Mouse (Mus musculus) embryonic facial prominence, embryonic 10.5 days (tissue): Measurements from ENCODE around the gene Acp2. TPM values are rescaled to one million over a fixed set of nuclear protein-coding genes. Genes with fewer than 3 reads are reported as not detected.

Source experiments
- DNase-seq: peaks from one replicate; pipeline ENCODE4 v3.0.0-alpha.2; 2017; ENCODE audit warnings: low spot score
- H3K27ac ChIP-seq: fragments of 300-500 bp; sonication (generic); replicated peaks from 2 replicates; pipeline ENCODE4 v1.5.1; 2016; ENCODE audit warnings: mild to moderate bottlenecking
- H3K27me3 ChIP-seq: fragments of 300-500 bp; sonication (generic); replicated peaks from 2 replicates; pipeline ENCODE4 v1.6.1; 2016; ENCODE audit warnings: low read depth, mild to moderate bottlenecking; ENCODE audit not compliant: poor library complexity, severe bottlenecking
- H3K36me3 ChIP-seq: fragments of 300-500 bp; sonication (generic); replicated peaks from 2 replicates; pipeline ENCODE4 v1.6.1; 2016; ENCODE audit warnings: mild to moderate bottlenecking, moderate library complexity
- H3K4me1 ChIP-seq: fragments of 300-500 bp; sonication (generic); 2 replicates; pipeline ENCODE4 v1.6.1; 2016
- H3K4me3 ChIP-seq: fragments of 300-500 bp; sonication (generic); 2 replicates; pipeline ENCODE4 v1.5.1; 2016; ENCODE audit warnings: mild to moderate bottlenecking, moderate library complexity
- H3K9me3 ChIP-seq: fragments of 300-500 bp; sonication (generic); 2 replicates; pipeline ENCODE4 v1.6.1; 2016; ENCODE audit warnings: mild to moderate bottlenecking
- WGBS: fragments of 180-500 bp; shearing (Covaris S2); methylation state at CpG from one replicate; pipeline ENCODE4 v1.1.7; 2016; 5-methylcytosine and 5-hydroxymethylcytosine counted together
- polyA plus RNA-seq: library from polyadenylated mRNA; unstranded; fragments of >200 nt; fragmentation: Nextera tagmentation; extraction: Ambion mirVana; gene quantifications from 2 replicates; pipeline ENCODE4 v1.2.1, GENCODE M21; 2016

The Acp2 gene
- polyA plus RNA-seq, 1 experiment from 2014 or later, result 26.0 TPM

DNA sequence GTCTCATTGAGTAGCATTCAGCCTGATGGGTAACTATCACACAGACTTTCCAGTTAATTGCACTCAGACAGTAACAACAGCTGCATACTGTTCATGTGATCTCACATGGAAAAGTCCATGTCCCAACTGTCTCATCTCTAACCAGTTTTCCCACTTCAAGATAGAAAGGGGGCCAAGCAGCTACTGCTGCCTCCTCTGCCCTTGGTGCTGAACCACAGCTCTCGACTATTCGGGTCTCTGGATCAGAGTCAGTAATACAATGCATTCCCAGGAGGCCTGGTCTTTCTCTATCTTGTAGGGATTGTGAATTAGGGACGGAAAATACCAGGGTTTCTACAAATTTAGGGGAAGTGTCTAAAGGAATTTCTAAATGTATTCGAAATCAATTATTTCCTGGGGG, 22.9 kb upstream of the Acp2 start:
- no peaks in the 10 kb centered on the region for H3K9me3 ChIP-seq
- no peak overlapping the region for H3K27ac ChIP-seq
- H3K36me3 ChIP-seq, result peaks cover 19% of the 10 kb centered on the region
- no peak for DNase-seq
- H3K4me3 ChIP-seq, result no peak overlapping the region
- 42% methylated on average over 4 of the region's 4 CpGs for WGBS
- H3K4me1 ChIP-seq, result peaks cover 23% of the 10 kb centered on the region
- H3K27me3 ChIP-seq, result peaks cover 17% of the 10 kb centered on the region

DNA sequence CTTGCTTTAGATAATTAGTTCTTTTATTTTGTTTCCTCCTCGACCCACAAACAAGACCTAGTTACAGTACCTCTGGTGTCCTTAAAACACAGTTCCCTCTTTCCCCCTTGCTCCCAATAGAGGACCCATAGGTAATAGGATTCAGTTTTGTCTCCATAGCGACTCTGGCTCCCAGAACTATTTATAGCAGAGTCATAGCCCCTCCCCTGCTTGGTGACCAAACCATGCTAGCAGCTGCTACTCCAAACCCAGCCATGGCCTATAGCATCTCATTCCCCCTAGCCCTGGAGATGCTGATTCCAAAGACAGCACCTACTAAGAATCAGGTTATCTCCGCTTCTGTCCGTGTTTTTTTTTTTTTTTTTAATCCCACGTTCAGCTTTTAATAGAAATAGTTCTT, 22.0 kb upstream of the Acp2 start:
- Histone ChIP-seq H3K36me3 (peaks cover 16% of the 10 kb centered on the region), H3K4me3 (no peak overlapping the region), H3K27ac (no peak overlapping the region), H3K4me1 (peaks cover 23% of the 10 kb centered on the region), H3K27me3 (peaks cover 17% of the 10 kb centered on the region), H3K9me3 (no peaks in the 10 kb centered on the region)
- no peak for DNase-seq
- 71% methylated on average over 5 of the region's 5 CpGs for WGBS

DNA sequence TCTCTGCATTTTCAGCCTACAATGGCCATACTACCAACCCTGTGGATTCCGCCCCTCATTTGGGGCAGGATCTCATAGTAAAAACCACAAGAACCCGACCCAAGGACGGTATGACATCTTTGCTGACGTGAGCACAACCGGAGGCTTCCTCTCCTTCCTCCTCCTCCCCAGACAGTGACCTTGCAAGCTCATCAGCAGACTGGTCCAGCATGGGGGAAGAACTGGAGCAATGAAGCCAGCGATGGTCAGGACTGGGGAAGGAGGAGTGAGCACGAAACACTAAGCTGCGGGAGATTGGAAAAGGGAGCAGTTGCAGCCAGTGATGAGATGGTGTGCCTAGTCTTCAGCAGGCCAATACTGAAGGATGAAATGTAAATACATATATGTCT, 20.7 kb upstream of the Acp2 start:
- peak overlapping the region; percentile 90 for H3K4me3 ChIP-seq
- H3K27me3 ChIP-seq, result peaks cover 17% of the 10 kb centered on the region
- DNase-seq, result peak; percentile 13
- peaks cover 7% of the 10 kb centered on the region for H3K36me3 ChIP-seq
- peaks cover 23% of the 10 kb centered on the region for H3K4me1 ChIP-seq
- no peak overlapping the region for H3K27ac ChIP-seq
- H3K9me3 ChIP-seq, result no peaks in the 10 kb centered on the region
- WGBS, result 16% methylated on average over 8 of the region's 8 CpGs

DNA sequence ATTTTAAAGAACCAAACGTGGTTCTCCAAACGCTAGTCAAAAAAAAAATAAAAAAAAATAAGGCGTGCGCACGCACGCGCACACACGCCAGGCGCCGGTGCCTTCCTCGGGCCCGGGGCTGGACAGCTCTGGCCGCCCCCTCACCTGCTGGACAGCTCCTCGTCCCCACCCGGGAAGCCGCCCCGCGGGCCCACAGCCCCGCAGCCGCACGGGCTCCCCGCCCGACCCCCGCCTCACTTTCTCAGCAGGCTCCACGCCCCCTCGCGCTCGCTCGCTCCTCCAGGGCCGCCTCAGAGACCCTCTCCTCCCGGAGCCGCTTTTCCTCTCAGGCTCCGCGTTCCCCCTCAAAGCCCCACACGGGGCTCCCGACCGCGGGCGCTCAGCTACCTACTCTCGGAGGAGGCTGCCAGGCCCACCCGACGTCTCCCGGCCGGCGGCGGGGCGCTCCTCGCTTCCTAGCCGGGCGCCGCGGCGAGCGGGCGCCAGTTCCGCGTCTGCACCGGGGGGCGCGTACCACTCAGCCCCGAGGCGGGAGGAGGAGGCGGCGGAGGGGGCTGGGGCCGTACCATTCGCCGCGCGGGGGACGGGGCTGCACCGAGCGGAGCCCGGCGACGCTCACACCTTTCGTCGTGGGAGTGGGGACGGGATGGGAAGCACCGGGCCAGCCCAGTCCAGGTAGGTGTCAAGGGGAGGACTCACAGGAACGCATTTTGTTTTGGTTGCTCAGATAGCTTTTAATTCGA, 20.1 kb upstream of the Acp2 start:
- Histone ChIP-seq H3K4me1 (peaks cover 23% of the 10 kb centered on the region), H3K27me3 (peaks cover 17% of the 10 kb centered on the region), H3K9me3 (no peaks in the 10 kb centered on the region), H3K4me3 (peak overlapping the region; percentile 90), H3K36me3 (peaks cover 7% of the 10 kb centered on the region), H3K27ac (peak overlapping the region; percentile 82)
- peak; percentile 89 for DNase-seq
- WGBS, result under 1% methylated on average over 81 of the region's 81 CpGs

DNA sequence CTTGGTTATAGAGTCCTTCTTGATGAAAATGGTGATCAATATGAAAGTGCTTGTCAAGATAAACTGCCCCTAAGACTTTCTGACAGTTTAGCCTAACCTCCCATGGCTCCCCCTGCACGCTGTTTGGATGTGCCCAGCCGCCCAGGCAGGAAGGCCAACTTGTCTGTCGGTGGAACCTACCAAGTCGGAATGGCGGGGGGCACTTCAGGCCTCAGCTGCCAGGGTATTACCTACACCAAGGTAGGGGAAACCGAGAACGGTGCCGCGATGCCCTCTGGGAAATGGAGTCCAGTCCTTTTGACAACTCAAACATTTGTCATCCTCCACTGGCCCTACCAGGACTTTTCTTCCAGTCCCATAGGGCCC, 19.6 kb upstream of the Acp2 start:
- H3K27ac ChIP-seq, result peak overlapping the region; percentile 82
- WGBS, result under 1% methylated on average over 9 of the region's 9 CpGs
- peaks cover 23% of the 10 kb centered on the region for H3K4me1 ChIP-seq
- H3K36me3 ChIP-seq, result peaks cover 2% of the 10 kb centered on the region; the same call in 1 of the 2 replicates
- peaks cover 17% of the 10 kb centered on the region for H3K27me3 ChIP-seq
- H3K9me3 ChIP-seq, result no peaks in the 10 kb centered on the region
- peak overlapping the region; percentile 90 for H3K4me3 ChIP-seq
- DNase-seq, result peak; percentile 95

DNA sequence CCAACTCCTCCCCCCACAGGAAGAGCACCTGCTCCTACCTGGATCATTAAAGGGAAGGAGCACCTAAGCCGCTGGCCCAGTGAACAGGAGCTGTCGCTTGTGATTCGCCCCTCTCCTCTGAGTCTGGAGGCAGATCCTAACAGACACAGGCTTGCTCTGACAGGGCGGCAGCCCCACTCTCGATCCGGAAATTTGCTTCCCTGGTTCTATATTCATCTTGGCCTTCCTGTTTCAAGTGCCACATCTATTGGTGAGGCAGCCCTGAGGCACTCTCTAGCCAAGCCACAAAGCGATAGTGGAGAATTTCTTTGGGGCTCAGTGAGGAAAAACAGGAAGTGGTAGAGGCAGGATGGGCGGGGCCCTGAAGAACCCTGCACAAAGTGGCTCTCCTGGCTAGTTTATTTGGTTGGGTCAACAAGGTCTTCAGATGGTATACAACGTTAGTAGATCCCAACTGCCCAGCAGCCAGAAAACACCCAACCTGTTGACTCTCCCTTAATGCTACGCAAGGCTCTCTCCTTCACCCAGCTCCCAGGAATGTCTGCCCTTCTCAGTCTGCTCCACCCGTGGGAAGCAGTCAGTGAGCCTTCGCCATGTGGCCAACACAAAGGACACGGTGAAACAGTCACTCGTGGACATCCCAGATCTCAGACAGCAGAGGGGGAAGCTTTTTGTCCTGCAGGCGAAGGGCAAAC, 18.8 kb upstream of the Acp2 start, which contains the start of gene Madd:
Madd (minus strand) TSS at position 127 of the 695 bp plus-strand sequence.
- Histone ChIP-seq H3K4me1 (peaks cover 23% of the 10 kb centered on the region), H3K9me3 (no peaks in the 10 kb centered on the region), H3K27ac (peak within 1 kb of the TSS; percentile 82), H3K36me3 (no peaks in the 10 kb centered on the region), H3K27me3 (peaks cover 17% of the 10 kb centered on the region), H3K4me3 (peak within 1 kb of the TSS; percentile 90)
- WGBS, result 66% methylated on average over 15 of the region's 15 CpGs
- DNase-seq, result no peak

DNA sequence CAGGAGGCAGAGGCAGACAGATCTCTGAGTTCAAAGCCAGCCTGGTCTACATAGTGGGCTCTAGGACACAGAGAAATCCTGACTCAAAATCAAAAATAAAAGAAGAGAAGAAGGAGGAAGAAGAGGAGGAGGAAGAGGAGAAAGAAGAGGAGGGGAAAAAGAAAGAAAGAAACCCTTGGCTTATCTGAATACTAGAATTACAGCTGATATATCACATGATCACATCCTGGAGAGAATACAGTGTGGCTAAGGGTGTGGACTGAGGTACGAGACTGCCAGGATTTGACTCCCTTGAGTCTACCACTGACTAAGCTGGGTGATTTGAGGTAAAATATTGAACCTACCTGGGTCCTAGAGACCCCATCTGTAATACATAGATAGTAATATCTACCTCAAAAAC, 16.5 kb upstream of the Acp2 start:
- Histone ChIP-seq H3K36me3 (no peaks in the 10 kb centered on the region), H3K4me1 (peaks cover 23% of the 10 kb centered on the region), H3K27me3 (peaks cover 9% of the 10 kb centered on the region), H3K4me3 (no peak overlapping the region), H3K9me3 (no peaks in the 10 kb centered on the region), H3K27ac (no peak overlapping the region)
- DNase-seq, result no peak
- WGBS, result 77% methylated on average over 1 of the region's 1 CpGs

DNA sequence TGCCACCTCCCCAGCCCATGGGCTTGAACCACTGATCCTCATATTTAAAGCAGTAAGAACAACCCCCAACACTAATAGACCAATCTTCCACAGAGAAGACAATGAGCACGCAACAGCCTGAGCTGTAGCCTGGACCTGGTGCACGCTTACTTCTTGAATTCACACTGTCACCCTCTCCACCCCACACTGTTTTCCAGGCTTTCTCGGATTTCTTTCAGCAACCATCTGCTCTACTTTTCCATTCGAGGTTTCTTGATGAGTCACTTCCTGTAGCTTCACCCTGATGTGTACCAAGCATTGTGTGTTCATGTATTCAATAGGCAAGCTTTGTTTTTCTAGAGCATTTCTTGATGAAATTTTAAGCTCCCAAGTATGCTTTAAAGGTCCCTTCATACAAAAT, 15.3 kb upstream of the Acp2 start:
- H3K4me1 ChIP-seq, result peaks cover 13% of the 10 kb centered on the region
- no peaks in the 10 kb centered on the region for H3K27me3 ChIP-seq
- no peak overlapping the region for H3K4me3 ChIP-seq
- DNase-seq, result no peak
- no peaks in the 10 kb centered on the region for H3K36me3 ChIP-seq
- H3K27ac ChIP-seq, result no peak overlapping the region
- H3K9me3 ChIP-seq, result no peaks in the 10 kb centered on the region
- WGBS, result 68% methylated on average over 4 of the region's 4 CpGs

DNA sequence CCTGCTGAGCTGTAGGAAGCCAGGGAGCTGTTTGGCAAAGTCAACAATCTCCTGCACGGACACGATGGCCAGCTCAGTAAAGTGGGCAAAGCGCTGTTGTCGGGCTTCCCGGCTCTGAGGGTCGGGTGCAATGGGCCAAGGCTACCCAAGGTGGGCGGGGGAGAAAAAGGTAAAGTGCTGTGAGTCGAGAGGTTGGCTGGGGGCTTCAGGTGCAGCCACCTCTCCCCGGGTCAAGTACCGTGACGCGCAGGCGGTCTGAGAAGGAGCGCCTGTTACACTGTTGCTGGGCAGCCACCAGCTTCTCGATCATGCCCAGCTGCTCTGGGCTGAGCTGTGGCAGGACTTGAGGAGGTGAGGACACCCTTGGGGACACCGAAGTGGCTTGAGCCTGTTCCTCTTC, 12.2 kb upstream of the Acp2 start:
- Histone ChIP-seq H3K27me3 (peaks cover 14% of the 10 kb centered on the region; the same call in 1 of the 2 replicates), H3K4me1 (peaks cover 12% of the 10 kb centered on the region), H3K9me3 (no peaks in the 10 kb centered on the region), H3K4me3 (no peak overlapping the region), H3K27ac (no peak overlapping the region), H3K36me3 (no peaks in the 10 kb centered on the region)
- 86% methylated on average over 16 of the region's 16 CpGs for WGBS
- no peak for DNase-seq

DNA sequence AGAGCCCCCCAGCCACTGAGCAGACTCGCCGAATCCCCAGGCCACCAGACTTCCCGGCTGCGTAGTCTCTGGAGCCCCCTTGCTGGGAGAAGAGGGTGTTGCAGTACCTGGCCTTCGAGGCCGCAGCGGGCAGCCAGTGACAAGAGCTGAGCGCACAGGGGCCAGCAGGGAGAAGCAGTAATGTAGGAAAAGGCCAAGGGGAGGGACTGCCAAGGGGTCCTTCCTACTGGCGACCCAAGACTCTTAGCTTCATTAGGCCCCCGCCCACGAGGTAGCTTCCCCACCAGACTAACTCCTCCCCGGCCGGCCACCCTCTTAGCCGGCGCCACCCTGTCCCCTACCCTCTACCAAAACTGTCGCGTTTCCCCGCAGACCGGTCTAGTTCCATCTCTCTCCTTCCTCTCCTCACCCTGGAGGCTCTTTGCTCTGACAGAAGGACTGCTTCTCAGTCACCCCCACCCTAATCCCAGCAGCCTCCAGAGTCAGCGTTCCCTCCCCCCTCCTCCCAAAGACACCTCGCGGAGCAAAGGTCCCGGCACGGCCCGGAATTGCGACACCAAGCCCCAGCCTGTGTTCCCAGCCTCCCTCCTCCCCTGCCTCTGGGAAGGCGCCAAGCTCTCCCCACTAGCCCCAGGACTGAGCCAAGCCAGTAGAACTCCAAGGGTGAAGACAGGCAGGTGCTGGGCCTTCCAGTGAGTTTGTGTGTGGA, 7.9 kb upstream of the Acp2 start:
- H3K4me1 ChIP-seq, result peaks cover 16% of the 10 kb centered on the region
- no peaks in the 10 kb centered on the region for H3K9me3 ChIP-seq
- no peaks in the 10 kb centered on the region for H3K36me3 ChIP-seq
- under 1% methylated on average over 27 of the region's 27 CpGs for WGBS
- DNase-seq, result peak; percentile 83
- H3K27ac ChIP-seq, result peak overlapping the region; percentile 75
- H3K4me3 ChIP-seq, result peak overlapping the region; percentile 57
- H3K27me3 ChIP-seq, result peaks cover 20% of the 10 kb centered on the region; the same call in 1 of the 2 replicates

DNA sequence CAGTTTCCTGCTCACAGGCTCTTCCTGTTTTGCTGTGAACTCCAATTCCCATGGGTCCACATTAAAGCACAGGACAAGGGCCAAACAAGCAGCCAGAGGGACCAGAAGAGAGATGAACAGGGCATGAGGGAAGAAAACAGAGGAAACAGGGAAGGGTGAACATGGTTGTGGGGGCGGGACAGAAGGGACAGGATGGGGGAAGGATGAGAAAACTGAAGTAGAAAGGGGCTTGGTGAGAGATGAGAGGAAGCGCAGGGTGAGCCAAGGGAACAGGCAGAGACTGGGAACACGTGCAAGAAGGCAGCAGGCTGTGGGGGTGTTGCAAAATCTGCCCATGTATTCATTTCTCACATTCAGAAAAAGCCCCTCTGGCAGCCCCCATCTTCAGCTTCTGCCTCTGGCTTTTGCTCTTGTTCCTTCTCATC, 6.1 kb upstream of the Acp2 start:
- no peak overlapping the region for H3K4me3 ChIP-seq
- no peaks in the 10 kb centered on the region for H3K36me3 ChIP-seq
- H3K27ac ChIP-seq, result no peak overlapping the region; the same call in 1 of the 2 replicates
- no peak for DNase-seq
- no peaks in the 10 kb centered on the region for H3K9me3 ChIP-seq
- peaks cover 18% of the 10 kb centered on the region for H3K4me1 ChIP-seq
- peaks cover 20% of the 10 kb centered on the region; the same call in 1 of the 2 replicates for H3K27me3 ChIP-seq
- 63% methylated on average over 3 of the region's 3 CpGs for WGBS

DNA sequence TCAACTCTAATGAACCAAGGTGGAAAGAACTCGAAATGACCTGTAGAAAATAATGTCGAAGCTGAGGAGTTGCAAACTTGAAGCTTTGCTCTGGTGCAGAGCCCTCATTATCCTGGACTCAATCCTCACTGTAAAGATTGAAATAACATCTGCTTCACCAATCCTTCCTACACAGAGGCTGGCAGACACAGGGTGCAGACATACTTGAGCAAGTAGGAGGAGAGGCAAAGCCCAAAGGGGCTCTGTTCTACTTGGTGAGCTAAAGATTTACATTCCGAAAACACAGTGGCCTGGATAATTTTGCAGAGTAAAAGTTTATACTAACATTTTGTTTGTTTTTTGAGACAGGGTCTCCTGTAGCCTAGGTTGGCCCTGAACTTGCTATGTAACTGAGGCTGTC, 3.8 kb upstream of the Acp2 start:
- DNase-seq, result no peak
- Histone ChIP-seq H3K27me3 (peaks cover 13% of the 10 kb centered on the region; the same call in 1 of the 2 replicates), H3K36me3 (no peaks in the 10 kb centered on the region), H3K4me1 (peaks cover 31% of the 10 kb centered on the region), H3K27ac (no peak overlapping the region), H3K4me3 (no peak overlapping the region), H3K9me3 (no peaks in the 10 kb centered on the region)
- 85% methylated on average over 3 of the region's 3 CpGs for WGBS
